Mouse (Mus musculus): ENCODE measurements at regions not wholly inside any gene's neighbourhood (a gene's known extent, or its start where the extent isn't known, plus 50 kb on each side); places are given as distances from the start of the nearest gene placed in this dataset.

DNA sequence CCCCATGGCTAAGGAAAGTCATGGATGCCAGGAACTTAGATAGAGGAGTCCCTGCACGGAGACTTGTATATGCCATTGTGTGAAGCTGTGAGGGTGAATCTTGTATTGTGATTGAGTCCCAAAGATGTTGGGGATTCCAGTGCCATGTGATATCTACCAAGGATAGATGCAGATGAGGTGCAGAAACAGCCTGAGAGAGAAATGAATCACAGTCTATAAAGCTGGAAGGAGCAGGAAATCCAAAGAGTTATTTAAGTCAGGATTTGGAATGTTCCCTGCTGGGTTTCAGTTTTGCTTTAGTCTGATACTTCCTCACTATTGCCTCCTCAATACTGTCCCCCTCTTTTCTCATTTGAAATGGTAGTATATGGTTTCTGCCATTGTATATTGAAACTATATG lies 186.8 kb downstream of the Plod2 start:
- H3K27ac ChIP-seq (ENCODE audit: insufficient read depth, low read length), result no peak overlapping the region
- no peak for TF ChIP-seq POLR2A (IDR thresholded peaks at IDR 0.05; ENCODE audit: low read depth, low read length)
- no peak for TF ChIP-seq CTCF (IDR thresholded peaks at IDR 0.05; ENCODE audit: borderline replicate concordance, insufficient read depth, low read length)

DNA sequence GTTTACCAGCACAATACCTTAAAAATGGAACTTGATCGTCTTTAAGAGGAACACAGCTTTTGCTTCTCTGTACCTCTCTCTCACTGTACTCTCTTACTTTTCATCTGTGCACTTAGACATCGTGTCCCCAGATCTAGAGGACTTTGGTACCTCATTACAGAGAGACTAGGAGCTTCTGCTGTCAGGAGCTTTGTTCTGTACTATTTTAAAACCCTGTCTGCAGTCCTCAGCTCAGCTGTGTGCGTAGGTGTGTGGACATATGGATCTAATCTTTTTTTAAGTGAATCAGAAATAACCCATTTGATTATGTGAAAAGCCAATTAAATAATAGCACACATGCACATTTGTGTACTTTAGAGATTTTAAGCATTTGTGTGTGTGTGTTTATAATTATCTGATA lies 189.4 kb downstream of the Plod2 start:
- no peaks in the 10 kb centered on the region for H3K4me1 ChIP-seq (ENCODE audit: control insufficient read depth, insufficient read depth, low read length)
- no peak overlapping the region for H3K4me3 ChIP-seq (ENCODE audit: insufficient read depth, low read length)
- H3K27ac ChIP-seq (ENCODE audit: insufficient read depth, low read length), result peak overlapping the region; percentile 61
- no peak for TF ChIP-seq CTCF (IDR thresholded peaks at IDR 0.05; ENCODE audit: borderline replicate concordance, insufficient read depth, low read length)
- no peak for TF ChIP-seq POLR2A (IDR thresholded peaks at IDR 0.05; ENCODE audit: low read depth, low read length)

More for the DNA sequence above, 186.8 kb downstream of the Plod2 start:
- Histone ChIP-seq H3K4me1 (ENCODE audit: control insufficient read depth, insufficient read depth, low read length) (no peaks in the 10 kb centered on the region), H3K4me3 (ENCODE audit: insufficient read depth, low read length) (no peak overlapping the region)

DNA sequence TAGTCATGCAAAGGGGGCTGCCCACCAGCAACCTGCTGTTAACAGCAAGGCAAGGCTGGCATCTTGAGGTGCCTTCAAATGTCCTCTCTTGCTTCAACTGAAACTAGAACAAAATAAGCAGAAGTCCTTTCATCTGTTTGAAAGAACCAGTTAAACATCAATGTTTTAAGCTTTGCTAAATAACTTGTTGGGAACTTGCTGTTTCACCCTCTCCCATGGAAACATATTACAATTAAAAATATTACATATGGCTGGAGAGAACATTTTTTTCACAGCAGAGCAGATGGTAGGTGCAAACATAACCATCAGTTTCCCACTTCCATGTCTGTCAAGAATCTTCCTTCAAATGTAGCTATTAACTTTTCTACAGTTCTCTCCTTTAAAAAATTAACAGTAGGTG lies 225.5 kb downstream of the Plod2 start:
- TF ChIP-seq POLR2A (IDR thresholded peaks at IDR 0.05; ENCODE audit: low read depth, low read length) (no peak), CTCF (IDR thresholded peaks at IDR 0.05; ENCODE audit: borderline replicate concordance, insufficient read depth, low read length) (no peak)
- H3K4me1 ChIP-seq (ENCODE audit: control insufficient read depth, insufficient read depth, low read length), result peaks cover 2% of the 10 kb centered on the region; the same call in 1 of the 2 replicates
- H3K4me3 ChIP-seq (ENCODE audit: insufficient read depth, low read length), result no peak overlapping the region
- no peak overlapping the region for H3K27ac ChIP-seq (ENCODE audit: insufficient read depth, low read length)

DNA sequence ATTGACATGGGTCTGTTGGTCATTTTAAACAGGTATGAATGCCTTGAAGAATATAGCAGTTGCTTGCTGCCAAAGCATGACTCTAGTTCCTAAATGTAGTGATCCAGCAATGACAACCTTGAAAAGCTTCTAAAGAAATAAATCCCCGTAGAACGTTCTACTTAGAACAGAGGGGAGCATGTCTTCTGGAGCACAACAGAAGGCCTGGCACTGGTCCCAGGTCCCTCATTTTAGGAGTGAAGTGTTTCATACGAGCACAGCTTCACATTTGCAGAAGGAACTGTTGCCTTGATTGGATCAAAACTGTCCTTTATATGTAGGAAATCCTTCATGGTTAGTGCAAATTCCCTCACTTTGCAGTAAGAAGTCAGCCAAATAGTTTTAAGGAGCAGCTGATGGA lies 226.4 kb downstream of the Plod2 start:
- Histone ChIP-seq H3K27ac (ENCODE audit: insufficient read depth, low read length) (no peak overlapping the region), H3K4me3 (ENCODE audit: insufficient read depth, low read length) (no peak overlapping the region), H3K4me1 (ENCODE audit: control insufficient read depth, insufficient read depth, low read length) (peaks cover 2% of the 10 kb centered on the region)
- TF ChIP-seq POLR2A (IDR thresholded peaks at IDR 0.05; ENCODE audit: low read depth, low read length) (no peak), CTCF (IDR thresholded peaks at IDR 0.05; ENCODE audit: borderline replicate concordance, insufficient read depth, low read length) (no peak)

DNA sequence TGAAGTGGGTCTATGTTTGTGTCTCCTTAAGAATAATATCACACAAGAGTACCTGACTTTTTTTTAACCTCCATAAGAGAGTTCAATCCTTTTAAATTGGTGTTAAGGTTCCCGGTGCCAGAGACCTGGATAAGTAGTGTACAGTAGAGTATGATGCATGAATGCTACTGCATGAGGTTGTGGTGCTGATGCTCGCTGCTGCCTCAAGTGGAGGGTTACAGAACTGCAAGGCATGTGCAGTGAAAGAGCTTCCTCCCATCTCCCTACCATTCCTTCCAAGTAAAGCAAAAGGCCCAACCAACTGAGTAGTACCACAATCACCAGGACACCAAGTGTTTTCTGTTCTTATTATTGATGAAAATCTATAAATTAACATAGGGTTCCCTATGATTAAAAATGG lies 227.5 kb downstream of the Plod2 start:
- no peak overlapping the region for H3K27ac ChIP-seq (ENCODE audit: insufficient read depth, low read length)
- TF ChIP-seq POLR2A (IDR thresholded peaks at IDR 0.05; ENCODE audit: low read depth, low read length), result no peak
- peak; percentile 92; the same call in 1 of the 2 replicates for TF ChIP-seq CTCF (IDR thresholded peaks at IDR 0.05; ENCODE audit: borderline replicate concordance, insufficient read depth, low read length)
- H3K4me1 ChIP-seq (ENCODE audit: control insufficient read depth, insufficient read depth, low read length), result peaks cover 2% of the 10 kb centered on the region

DNA sequence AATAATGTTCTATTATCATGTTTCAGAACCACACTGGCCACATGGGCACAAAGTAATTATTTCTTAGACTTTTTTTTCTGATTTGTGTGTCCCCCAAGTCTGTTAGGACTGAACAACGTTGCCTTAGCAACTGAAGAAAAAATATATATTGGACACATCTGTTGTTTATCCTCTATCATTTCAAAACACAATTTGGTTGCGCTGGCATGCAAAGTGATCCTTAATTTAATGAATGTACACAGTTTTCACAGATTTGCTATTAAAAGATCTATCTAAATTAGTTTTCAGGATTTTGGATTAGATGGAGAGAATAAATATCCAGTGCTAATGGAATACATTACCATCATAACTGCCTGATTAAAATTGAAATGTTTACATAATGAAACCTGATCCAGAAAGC lies 229.0 kb downstream of the Plod2 start:
- H3K27ac ChIP-seq (ENCODE audit: insufficient read depth, low read length), result no peak overlapping the region
- H3K4me3 ChIP-seq (ENCODE audit: insufficient read depth, low read length), result no peak overlapping the region
- TF ChIP-seq CTCF (IDR thresholded peaks at IDR 0.05; ENCODE audit: borderline replicate concordance, insufficient read depth, low read length) (no peak), POLR2A (IDR thresholded peaks at IDR 0.05; ENCODE audit: low read depth, low read length) (no peak)
- peaks cover 2% of the 10 kb centered on the region for H3K4me1 ChIP-seq (ENCODE audit: control insufficient read depth, insufficient read depth, low read length)

More for the DNA sequence above, 227.5 kb downstream of the Plod2 start:
- no peak overlapping the region for H3K4me3 ChIP-seq (ENCODE audit: insufficient read depth, low read length)

DNA sequence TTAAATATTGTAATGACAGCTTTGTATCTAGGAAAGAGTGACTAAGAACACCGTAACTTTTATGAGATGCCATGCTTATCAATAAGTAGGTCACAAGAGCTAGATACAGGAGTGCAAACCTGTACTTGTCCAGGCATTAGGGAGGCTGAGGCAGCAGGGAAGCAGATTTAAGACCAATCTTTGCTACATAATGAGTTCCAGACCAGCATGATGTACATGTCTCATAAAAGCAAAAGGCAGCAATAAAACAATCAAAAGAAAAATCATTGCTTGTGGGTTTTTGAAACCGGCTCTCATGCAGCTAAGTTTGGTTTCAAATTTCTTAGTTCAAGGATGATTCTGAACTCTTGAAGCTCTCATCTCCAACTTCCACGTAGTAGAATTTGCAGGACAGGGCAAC lies 229.7 kb downstream of the Plod2 start:
- H3K27ac ChIP-seq (ENCODE audit: insufficient read depth, low read length), result no peak overlapping the region
- peaks cover 2% of the 10 kb centered on the region for H3K4me1 ChIP-seq (ENCODE audit: control insufficient read depth, insufficient read depth, low read length)
- no peak overlapping the region for H3K4me3 ChIP-seq (ENCODE audit: insufficient read depth, low read length)
- TF ChIP-seq CTCF (IDR thresholded peaks at IDR 0.05; ENCODE audit: borderline replicate concordance, insufficient read depth, low read length) (no peak), POLR2A (IDR thresholded peaks at IDR 0.05; ENCODE audit: low read depth, low read length) (no peak)

DNA sequence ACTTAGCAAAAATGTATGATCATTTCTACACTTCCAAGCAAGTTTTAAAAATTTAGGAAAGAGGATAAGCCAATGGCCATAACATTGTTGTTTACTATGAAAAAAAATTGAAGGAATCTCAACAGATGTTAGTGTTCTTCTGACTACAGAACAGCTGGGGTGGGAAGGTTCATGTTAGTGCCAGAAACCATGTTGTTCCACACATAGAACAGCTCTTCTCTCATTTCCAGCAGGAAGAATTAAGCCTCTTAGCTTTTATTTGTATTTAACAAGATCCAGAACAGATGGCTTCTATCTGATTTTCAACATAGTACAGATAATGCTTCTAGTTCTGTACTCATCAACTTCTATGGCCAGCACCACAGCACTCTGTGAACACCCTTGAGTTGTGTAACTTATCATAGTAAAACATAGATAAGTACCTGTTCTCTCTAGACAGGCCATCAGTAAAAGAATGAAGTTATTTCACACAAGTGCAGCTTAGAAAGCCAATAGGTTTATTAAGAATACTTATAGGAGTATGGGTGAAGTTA lies 241.0 kb downstream of the Plod2 start:
- Histone ChIP-seq H3K4me1 (ENCODE audit: control insufficient read depth, insufficient read depth, low read length) (no peaks in the 10 kb centered on the region), H3K27ac (ENCODE audit: insufficient read depth, low read length) (no peak overlapping the region), H3K4me3 (ENCODE audit: insufficient read depth, low read length) (no peak overlapping the region)
- TF ChIP-seq CTCF (IDR thresholded peaks at IDR 0.05; ENCODE audit: borderline replicate concordance, insufficient read depth, low read length), result no peak
- no peak for TF ChIP-seq POLR2A (IDR thresholded peaks at IDR 0.05; ENCODE audit: low read depth, low read length)

DNA sequence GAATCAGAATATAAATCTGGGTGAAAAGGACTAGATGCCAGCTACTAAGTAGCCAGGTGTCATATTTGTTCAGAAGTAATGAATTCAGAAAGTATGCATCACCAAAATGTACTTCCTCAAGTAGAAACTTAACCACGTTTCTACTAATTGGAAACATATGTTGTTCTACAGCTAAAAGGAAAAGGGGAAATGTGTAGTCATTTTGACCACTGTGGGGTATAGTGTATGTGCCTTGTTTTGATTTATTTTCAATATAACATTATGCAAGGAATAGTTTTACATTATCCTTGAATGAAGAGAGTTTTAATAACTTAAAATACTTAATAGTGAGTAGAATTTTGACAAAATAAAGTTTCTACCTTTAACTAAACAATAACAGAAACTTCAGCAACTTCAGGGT lies 257.7 kb downstream of the Plod2 start:
- H3K4me3 ChIP-seq (ENCODE audit: insufficient read depth, low read length), result no peak overlapping the region
- H3K27ac ChIP-seq (ENCODE audit: insufficient read depth, low read length), result no peak overlapping the region
- TF ChIP-seq CTCF (IDR thresholded peaks at IDR 0.05; ENCODE audit: borderline replicate concordance, insufficient read depth, low read length) (no peak), POLR2A (IDR thresholded peaks at IDR 0.05; ENCODE audit: low read depth, low read length) (no peak)
- no peaks in the 10 kb centered on the region for H3K4me1 ChIP-seq (ENCODE audit: control insufficient read depth, insufficient read depth, low read length)

DNA sequence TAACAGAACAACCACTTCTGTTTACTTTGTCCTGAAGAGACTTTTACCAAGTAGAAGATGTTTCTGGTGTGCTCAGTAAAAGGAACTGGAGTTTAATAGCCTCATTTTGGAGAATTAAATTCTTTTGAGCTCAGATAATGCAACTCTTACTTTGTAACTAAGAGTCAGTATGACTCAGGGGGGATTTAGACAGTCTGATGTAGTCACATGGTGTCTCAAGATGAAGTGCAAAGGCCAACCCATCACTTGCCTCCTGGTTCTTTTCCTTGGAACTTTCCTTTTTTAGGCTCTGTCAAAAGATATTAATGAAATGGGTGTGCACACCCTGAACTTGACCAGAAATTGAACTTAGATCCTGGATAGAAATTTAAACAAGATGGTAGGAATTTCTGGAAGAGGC lies 267.4 kb downstream of the Plod2 start:
- Histone ChIP-seq H3K4me1 (ENCODE audit: control insufficient read depth, insufficient read depth, low read length) (no peaks in the 10 kb centered on the region), H3K4me3 (ENCODE audit: insufficient read depth, low read length) (no peak overlapping the region), H3K27ac (ENCODE audit: insufficient read depth, low read length) (peak overlapping the region; percentile 18; the same call in 1 of the 2 replicates)
- no peak for TF ChIP-seq POLR2A (IDR thresholded peaks at IDR 0.05; ENCODE audit: low read depth, low read length)
- no peak for TF ChIP-seq CTCF (IDR thresholded peaks at IDR 0.05; ENCODE audit: borderline replicate concordance, insufficient read depth, low read length)

DNA sequence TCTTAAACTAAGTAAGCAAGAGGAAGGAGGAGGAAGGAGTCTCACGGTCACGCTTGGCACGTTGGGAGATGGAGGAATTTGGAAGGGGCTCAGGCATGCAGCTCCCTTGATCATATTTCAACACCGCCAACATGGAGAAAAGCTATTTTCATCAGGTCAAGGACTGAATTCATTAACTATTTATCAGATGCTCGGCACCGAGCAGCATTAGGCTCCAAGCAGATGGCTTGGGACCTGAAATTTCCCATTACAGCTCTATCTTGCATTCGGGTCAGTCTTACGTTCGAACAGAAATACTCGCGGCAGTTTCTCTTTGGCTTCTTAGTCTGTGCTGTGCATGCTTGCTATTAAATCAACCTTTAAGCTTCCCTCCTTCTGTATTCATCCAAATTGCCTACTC lies 278.7 kb downstream of the Plod2 start:
- TF ChIP-seq POLR2A (IDR thresholded peaks at IDR 0.05; ENCODE audit: low read depth, low read length) (no peak), CTCF (IDR thresholded peaks at IDR 0.05; ENCODE audit: borderline replicate concordance, insufficient read depth, low read length) (no peak)
- Histone ChIP-seq H3K4me1 (ENCODE audit: control insufficient read depth, insufficient read depth, low read length) (no peaks in the 10 kb centered on the region), H3K27ac (ENCODE audit: insufficient read depth, low read length) (no peak overlapping the region), H3K4me3 (ENCODE audit: insufficient read depth, low read length) (peak overlapping the region; percentile 17)
